Mouse (Mus musculus): ENCODE results near the gene Serinc4.

DNA sequence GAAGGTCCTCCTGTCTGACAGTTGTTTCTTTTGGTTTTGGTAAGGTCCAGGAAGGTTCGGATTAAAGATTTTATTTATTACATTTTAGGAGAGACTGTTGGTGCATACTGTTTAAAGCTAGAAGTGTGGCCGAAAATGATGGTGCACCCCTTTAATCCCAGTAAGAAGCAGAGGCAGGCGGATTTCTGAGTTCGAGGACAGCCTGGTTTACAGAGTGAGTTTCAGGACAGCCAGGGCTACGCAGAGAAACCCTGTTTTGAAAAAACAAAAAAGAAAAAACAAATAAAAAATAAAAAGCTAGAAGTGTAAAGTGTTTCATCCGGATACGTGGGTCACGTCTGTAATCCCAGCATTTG lies 17.6 kb upstream of the Serinc4 start:
- TF ChIP-seq CTCF (IDR thresholded peaks at IDR 0.05; ENCODE audit: low read depth, low read length): no peak
- no peak for TF ChIP-seq POLR2A (IDR thresholded peaks at IDR 0.05; ENCODE audit: borderline replicate concordance, low read depth, low read length)
